Mouse (Mus musculus) CD8-positive naive resting alpha-beta T cell, adult 2 months (primary cell): ENCODE data around the gene Marf1.
"Not testable (repeated sequence)": the region's sequence is repeated elsewhere in the genome, so short reads cannot be mapped to it uniquely, and the experiment has no call there.

Experiments used
- DNase-seq, 2 experiments: peaks; one replicate each; pipeline ENCODE4 v3.0.0; 2022; ENCODE audit warnings: low read depth in 2 of 2, low spot score in 2 of 2

Gene Marf1

GRCm38 (mm10) chr16:14162988-14163416, at the start of gene Marf1, which contains the start of gene Nde1:
TSS of gene Marf1 (minus strand) at chr16:14163351.
TSS of gene Nde1 (plus strand) at chr16:14163275.
- peak; percentile 58 to 62 for DNase-seq

DNA sequence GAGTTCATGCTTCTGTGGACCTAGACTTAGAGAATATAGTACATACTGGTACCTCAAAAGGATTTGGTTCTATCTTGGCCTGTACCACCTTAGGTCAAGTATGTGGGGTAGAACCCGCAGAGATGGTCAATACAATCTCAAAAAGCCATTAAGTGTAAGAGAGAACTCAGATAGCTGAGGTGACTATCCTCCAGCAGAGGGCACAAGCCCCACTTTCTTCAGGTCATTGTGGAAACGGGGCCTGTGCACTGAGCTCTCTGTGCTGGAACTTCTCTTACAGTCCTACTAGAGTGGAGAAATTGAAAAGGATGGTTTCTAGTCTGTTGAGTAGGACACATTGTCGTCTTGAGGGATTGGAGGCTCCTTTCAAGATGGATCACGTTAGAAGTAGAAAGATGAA, 35.6 kb upstream of the Marf1 start:
- no peak for DNase-seq

DNA sequence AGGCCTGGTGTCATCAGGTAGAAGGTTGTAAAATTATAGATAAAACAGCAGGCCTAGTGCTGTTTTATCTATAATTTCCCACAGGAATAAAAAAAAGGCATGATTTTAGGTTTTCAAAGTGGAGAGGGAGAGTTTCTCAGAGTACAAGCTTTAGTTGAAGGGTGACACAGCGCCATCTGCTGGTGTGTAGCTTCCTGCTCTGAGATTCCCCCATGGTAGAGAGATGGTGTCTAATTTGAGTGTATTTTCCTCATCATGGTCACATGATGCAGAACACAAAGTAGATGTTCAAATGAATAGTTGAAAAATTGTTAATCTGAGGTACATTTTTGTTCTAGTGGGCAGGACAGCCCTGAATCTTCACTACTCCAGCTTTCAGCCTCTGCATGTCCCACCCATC, 32.3 kb upstream of the Marf1 start:
- DNase-seq = peak; percentile 20 to 39

- DNase-seq = no peak
Measured at GRCm38 (mm10) chr16:14194164-14194950, 31.2 kb upstream of the Marf1 start.

- DNase-seq = no peak
Measured at GRCm38 (mm10) chr16:14185516-14185915, 22.4 kb upstream of the Marf1 start.

DNA sequence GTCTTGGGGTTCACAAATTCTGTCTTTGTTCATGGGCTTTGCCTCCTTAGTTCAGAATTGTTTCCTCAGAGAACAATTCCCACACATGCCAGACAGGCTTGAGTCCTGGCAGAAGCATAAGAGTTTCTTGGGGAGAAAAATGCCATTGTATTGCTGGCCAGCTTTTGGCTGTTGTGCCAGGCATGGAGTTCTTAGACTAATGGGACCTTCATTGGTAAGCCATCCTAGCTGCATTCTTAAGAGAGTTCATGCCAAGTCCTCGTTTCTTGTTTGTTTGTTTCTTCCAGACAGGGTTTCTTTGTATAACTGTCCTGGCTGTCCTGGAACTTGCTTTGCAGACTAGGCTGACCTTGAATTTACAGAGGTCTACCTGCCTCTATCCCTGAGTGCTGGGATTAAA, 20.7 kb upstream of the Marf1 start:
- DNase-seq = no peak

DNA sequence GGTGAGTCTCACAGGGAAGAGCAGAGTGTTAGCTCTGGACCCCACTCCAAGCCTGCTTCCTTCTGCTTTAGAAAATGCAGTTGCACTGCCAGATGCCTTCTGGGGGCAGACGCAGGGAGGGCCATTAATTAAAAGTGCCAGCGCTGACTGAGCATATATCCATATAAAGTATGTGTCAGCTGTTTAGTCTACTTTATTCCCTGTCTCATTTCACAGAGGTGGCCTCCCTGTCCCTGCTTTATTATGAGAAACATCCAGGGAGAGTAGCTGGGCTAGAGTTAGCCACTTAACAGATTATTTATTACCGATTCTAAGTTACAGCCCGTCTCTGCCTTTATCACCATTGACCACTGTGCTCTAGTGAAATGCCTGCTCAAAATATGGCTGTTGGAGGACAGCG, 19.2 kb upstream of the Marf1 start:
- no peak for DNase-seq

DNA sequence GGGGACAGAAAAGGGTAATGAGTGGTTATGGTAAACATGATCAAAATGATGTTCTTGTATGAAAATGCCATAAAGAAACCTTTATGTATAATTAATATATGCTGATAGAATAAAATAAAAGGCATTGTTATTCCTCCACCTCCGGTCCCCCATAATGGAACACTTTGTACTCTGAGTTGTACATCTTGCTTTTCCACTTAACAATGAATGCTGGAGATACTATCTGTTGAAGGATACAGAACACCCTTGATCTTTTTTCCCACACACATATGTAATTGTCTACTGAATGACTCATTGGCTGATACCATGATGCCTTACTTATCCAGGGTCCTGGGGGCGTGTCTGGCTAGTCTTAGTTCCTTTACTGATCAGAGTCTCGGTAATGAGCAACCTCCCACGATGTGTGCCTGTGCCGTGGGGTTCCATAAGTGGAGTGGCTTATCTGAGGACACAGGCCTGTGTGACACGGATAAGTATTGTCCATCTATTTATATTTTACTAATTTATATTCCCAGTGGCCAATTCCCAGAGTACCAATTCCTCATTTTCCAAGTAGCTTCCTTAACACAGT, 17.1 kb upstream of the Marf1 start:
- DNase-seq = no peak

- no peak for DNase-seq
Measured at GRCm38 (mm10) chr16:14178041-14178440, 14.9 kb upstream of the Marf1 start.

DNA sequence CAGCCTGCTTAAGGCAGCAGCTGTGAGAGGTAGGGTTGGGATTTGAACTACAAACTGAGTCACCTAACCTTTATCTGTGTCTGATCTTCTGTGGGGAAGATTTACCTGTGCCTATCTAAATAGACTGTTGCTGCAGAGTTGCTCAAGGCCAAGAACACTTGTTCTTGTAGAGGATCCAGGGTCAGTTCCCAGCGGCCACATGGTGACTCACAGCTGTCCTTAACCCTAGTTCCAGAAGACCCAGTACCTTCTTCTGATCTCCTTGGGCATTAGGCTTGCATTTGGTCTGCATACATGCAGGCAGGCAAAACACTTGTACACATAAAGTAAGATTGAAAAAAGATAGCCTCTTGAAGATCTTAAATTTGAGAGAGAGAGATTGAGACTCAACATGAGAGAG, 6.6 kb upstream of the Marf1 start:
- DNase-seq = no peak

GRCm38 (mm10) chr16:14166490-14166889, 3.3 kb upstream of the Marf1 start:
- DNase-seq = no peak

GRCm38 (mm10) chr16:14163731-14164130, 580 bp upstream of the Marf1 start:
- no peak for DNase-seq

DNA sequence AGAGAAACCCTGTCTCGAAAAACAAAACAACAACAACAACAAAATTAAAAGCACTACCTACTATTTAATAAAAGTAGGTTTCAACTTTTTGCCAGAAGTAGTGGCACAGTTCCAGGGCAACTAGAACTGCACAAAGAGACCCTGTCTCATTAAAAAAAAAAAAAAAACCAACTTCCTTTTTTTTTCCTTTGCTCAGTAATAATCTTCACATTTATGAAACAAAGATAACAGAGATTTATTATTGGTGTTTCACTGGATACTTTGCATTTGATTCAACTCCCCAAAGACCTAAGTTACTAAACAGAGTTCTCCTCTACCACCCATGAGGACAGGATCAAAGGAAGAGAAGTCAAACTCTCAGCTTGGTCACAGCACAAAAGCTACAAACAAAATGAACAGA, 2.2 kb downstream of the Marf1 start:
- no peak for DNase-seq

DNA sequence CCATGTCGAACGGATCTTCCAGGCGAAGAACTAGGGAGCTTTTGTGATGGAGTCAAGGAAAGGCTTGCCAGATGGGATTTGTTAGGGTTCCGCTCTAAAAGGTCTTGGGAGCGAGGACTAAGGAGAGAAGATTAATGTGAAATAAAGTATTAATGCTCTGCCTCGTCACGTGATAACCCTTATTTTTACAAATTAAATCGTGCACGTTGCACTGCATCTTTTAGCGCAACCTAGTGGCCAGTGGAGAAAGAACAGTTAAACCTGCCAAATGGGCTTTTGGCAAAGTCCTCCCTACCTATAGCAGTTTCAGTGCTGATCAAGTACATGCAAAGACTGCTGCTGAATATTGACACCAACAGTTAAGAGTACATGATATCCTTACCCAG, 3.4 kb downstream of the Marf1 start:
- DNase-seq = peak; percentile 65 to 77

GRCm38 (mm10) chr16:14158936-14159745, 4.0 kb downstream of the Marf1 start:
- DNase-seq = peak; percentile 99

GRCm38 (mm10) chr16:14158536-14158935, 4.6 kb downstream of the Marf1 start:
- DNase-seq = no peak

DNA sequence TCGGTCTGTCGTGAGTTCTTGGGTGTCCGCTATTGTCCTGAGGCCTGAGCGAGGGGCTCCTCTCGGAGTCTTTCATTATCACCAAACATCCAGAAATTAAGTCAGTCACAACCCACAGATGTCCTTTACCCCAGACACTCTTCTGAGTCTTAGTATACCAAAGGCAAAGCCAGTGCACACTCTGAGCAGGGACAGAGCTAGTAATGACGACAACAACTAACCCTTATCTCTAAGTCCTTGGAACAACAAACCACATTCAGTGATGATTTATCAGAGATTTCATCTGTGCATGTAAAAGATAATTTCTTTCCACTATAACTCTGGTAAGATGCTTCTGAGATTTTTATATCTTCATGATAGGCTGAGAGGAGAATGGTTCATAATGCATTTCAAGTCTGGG, 6.8 kb downstream of the Marf1 start:
- DNase-seq = no peak

- not testable (repeated sequence) for DNase-seq
Measured at GRCm38 (mm10) chr16:14155638-14156037, 7.5 kb downstream of the Marf1 start.

DNA sequence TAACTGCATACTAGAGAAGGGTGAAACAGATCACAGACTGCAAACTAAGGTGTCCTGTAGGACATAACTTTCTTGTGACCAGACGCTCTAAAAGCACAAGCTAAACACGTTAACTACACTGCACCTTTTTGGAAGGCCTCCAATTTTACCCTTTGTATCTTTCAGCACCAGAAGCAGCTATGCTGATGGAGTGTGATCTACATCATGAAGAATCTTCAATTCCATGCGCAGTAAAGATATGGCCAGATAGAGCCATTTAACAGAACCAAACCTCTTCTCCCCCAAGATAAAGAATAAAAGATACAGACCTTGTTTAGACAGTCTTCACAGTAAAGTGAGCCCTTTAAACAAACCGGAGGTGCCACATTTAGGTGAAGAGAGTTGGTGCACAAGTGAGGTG, 11.4 kb downstream of the Marf1 start:
- no peak for DNase-seq

DNA sequence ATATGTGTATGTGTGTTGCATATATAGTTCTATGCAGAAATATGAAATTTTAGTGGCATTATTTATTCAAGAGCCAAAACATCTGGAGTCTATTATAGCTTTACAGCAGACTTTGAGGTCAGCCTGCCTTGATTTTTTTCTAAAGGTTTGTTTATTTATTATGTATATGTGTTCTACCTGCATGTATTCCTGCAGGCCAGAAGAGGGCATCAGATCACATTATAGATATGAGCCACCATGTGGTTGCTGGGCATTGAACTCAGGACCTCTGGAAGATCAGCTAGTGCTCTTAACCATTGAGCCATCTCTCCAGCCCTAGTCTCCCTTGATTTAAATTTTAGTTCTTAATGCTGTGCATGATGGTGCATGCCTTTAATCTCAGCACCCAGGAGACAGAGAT, 15.4 kb downstream of the Marf1 start:
- no peak for DNase-seq

GRCm38 (mm10) chr16:14143298-14143697, 19.9 kb downstream of the Marf1 start:
- DNase-seq = no peak

DNA sequence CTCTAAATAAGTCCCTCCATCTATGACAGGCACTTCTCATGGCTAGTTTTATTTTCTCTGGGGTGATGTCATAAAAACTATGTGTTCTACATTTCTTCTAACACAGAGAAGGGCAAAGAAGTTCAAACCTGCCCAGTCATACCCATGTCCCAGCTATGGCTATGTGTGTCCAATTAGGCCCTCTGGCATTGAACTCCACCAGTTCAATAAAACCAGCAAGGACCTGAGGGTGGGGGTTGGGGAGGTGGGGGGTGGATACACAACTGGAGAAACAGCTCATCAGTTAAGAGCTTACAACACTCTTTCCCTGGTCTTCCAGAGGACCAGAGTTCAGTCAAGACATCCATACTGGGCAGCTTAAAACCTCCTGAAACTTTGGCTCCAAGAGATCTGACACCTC, 24.0 kb downstream of the Marf1 start:
- no peak for DNase-seq
